Mouse (Mus musculus): ENCODE data around the gene Gtpbp3.

Gtpbp3 gene

DNA sequence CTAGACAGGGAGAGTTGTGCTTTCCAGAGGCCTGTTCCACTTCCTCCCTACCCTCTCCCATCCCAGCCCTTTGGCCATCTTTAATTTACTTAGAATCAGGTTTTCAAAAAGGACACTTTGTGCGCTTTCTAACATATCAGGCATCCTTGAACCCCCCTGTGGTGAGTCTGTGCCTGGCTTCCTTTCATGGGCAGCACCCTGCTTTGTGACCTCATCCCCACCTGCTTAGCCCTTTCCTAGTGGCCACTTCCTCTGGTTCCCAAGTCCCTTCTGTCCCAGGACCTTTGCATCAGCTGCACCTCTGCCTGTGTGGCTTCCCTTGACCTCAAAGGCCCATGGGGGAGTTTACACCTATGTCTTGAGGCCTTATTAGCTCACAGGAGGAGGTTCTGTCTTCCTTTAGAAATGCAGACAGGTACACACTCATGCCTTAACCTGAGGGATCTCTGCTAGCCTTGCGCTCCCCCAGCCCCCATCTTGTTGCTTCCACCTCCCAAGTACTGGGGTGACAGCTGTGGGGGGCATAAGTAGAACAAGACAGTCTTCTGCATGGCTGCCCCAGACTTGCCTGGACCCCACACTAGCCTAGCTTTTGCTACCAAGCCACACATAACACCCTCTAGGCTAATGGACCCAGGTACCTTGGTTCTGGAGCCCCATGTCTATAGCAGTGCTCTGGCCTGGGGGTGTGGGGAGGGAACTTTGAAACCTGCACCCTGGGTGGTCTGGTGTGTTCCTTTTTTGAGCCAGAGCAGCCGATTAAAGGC lies 17.6 kb upstream of the Gtpbp3 start:
- no peak for DNase-seq

DNA sequence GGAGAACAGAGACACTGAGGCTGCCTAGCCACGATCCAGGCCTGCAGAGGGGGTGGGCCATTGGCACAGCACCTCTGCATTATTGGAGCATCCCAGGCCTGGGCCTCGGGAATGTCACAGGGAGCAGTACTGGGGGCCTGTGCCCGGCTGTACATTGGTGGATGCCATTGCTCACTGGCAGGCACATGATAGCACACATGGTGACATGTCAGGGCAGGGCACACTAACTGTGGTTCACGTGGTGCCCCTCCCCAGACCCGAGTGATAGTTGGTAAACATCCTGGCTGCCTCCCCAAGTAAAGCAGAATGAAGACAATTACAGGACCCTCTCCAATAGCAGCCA lies 17.0 kb upstream of the Gtpbp3 start:
- DNase-seq = no peak

DNA sequence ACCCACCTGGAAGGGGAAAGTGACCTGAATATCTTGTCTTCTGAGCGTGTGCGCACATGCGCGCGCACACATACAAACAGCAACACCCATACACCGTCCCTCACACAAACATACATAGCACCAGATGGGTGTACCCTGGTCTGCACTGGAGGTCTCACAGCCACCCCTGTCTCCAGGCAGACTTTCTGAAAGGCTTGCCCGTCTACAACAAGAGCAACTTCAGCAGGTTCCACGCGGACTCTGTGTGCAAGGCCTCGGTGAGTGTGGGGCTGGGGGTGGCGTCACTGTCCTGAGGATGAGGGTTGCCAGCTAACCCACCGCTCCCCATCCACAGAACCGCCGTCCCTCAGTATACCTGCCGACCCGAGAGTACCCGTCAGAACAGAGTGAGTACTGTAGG lies 16.0 kb upstream of the Gtpbp3 start:
- DNase-seq = no peak

DNA sequence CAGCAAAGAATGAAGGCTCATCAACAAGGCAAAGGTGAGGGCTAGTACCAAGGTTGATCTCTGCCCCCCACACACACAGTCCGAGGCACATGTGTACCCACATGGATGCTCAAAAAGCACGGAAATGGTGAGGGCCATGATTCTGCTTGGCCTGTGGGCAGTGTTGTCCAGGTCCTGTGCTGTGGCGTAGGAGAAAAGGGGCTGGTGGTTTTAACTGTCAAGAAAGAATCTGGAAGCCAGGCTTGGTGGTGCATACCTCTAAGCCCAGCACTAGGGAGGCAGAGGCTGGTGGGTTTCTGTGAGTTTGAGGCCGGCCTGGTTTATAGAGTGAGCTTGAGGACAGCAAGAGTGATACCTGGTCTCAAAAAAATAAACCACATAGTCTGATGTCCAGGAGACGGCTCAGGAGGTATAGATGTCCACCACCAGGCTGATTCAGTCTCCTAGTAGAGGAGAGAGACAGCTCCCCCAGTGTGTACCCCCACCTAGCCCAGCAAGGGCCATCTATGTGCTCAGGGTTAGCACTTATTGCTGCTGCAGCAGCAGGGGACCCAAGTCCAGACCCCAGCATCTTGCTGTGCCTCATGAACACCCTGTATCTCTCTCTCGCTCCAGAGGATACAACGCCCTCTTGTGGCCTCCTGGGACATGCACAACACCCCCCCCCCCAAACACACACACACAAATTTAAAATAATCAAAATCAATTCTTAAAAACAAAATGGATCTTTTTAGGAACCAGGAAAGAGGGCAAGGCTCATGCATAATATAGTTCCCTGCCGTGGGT lies 15.1 kb upstream of the Gtpbp3 start:
- DNase-seq = no peak

DNA sequence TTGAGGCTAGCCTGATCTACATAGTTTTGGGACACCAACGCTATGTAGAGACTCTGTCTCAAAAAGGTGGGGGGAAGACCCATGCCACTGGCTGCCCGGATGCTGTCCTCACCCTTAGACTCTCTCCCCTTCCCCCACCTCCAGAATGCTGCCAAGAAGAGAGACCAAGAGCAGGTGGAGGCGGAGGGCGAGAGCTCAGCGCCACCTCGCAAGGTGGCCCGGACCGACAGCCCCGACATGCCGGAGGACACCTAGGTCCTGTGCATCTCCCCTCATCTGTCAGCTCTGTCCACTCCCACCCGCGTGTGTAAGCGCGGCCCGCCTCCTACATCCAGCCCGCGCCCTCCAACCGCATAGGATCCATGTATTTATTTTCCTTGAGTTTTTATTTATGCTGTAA lies 13.6 kb upstream of the Gtpbp3 start:
- no peak for DNase-seq

DNA sequence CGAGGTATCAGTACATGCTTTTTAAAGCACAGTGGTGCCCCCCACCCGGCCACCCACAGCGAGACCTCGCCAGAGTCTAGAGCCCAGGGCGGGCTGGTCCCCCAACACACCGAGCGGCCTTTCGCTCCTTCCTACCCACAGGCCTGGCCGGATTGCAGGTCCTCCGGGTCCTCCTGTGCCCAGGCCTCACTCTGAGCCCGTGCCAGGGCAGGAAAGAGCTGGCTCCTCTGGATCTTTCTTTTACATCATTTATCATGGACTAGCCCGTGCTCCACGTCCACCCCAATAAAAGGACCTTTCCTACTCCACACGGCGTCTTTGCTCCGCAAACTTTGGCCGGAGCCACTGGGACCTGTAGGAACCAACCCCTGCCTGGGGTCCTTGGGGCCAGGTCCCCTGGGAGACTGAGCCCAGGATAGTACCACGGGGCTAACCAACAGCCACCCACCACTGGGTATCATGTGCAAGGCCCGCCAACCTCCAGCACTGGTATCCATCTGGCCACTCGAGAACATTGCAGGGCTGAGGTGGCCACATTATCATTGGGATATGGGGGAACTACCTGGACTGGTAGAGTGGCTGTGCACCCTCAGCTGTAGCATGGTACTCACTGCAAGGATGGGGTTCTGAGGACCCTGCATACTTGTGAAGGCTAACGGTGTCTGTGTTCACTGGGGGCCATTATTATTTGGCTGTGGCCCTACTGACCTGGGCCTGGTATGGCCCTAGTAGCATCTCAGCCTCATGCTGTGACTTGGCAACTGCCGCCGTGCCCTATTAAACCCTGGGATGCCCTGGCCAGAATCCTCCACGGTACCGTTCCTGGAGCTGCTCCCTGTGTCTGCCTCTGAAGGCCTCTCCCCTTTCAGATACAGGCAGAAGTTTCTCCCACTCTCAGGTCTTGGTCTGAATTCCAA lies 12.9 kb upstream of the Gtpbp3 start:
- DNase-seq = no peak

DNA sequence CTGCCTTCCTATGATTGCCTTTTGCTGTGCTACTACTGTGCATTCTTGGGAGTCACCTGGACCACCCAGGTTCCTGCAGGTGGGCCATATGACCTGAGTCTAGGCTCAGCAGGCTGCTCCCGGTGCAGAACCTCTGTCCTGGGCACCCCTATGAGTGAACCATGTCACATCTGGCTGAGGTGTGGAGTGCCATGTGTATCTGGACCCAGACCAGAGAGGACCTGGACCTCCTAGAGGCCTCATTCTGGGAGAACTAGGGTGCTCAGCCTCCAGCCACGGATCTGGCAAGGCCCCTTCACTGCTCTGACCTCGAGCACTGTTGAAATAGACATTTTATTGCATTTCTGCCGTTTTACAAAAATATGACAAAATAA lies 12.2 kb upstream of the Gtpbp3 start:
- DNase-seq = no peak

DNA sequence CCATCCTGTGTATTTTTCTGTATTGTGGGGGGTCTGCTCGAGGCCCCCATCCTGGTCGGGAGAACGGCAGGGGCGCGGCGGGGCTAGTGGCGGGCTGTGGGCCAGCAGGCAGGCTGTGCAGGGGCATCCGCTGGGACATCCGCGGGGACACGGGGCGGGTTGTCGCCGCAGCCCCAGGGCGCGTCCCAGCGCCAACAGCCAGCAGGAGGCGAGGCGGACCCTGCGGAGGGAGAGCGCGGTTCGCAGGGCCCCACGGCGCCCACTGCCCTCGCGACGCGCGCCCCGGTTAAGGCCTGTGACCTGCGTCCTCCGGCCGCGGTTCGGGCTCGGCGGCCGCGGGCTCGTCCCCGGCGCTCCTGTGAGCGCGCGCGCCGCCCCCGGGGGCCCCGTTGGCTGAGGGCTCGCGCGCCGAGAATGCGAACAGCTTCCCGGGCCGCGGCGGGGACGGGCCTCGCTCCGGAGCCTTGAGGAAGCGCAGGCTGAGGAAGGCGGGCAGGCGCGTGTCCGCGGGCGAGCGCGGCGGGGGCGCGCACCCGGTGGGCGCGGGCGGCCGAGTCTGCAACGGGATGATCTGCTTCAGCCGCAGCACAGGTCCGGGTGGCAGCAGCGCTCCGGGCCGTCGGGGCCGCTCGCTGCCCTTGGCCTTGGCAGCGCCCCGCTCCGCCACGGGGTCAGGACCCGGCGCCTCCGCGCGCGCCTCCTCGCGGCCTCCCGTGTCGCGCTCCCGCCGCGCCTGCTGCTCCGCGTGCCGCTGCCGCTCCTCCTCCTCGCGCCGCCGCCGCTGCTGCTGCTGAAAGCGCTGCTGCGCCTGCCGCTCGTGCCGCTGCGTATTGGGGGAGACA lies 11.6 kb upstream of the Gtpbp3 start:
- DNase-seq = peak; percentile 79

DNA sequence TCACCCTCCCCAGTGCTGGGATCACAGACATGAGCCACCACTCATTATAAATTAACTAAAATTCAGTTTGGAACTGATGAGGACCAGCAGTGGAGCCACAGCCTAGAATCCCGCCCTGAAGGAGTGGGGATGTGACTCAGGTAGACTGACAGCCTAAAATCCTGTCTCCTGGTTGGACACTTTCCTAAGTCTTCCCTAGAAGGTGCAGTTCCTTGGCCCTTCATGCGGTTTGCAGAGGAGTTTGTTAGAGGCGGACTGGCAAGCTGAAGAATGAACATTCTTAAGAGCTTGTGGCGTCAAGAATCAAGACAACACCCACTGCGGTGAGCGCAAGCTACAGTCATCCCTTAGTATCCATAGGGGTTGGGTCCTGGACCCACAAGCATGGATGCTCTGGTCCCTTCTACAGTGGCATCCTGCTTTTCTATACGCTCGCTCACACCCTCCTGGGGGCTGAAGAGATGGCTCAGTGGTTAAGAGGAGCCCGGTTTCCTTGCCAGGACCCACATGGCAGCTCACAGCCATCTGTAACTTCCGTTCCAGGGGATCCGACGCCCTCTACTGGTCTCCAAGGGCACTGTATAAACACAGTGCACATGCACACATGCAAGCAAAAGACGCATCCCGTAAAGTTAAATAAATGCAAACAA lies 10.6 kb upstream of the Gtpbp3 start:
- no peak for DNase-seq

DNA sequence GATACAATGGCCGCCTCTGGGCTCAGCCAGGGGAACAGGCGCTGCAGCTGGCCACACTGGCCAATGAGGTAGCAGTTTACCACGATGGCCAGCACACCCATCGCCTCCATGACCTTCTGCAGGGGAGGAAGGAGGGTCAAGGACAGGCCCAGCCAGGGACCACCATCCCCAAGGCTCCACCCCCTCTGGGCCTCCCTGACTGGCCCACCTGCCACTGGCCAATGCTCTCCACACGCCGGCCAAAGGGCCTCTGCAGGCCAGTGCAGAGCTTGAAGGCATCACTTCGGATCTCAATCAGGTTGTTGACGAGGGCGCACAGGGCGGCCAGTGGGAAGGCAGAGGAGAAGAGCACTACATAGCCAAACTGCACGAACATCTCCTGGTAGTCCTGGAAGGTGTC lies 9.0 kb upstream of the Gtpbp3 start:
- no peak for DNase-seq

DNA sequence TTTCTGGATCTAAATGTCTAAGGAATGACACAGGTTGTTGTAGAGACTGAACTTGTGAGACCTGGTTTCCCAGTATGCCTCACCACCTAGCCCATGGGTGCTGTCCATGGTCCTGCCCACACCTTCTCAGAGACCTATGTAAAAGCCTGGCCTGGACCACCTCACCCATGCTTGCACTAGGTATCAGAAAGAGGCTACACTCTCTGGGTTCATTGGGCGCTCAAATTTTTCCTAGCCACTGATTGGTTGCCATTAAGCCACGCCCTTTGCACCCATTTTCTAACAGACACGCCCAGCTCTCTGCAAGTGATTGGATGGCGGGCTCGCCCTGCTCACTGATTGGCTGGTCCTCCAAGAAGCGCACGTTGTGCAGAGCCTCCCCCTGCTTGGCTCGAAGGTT lies 4.0 kb upstream of the Gtpbp3 start:
- peak; percentile 63 for DNase-seq

DNA sequence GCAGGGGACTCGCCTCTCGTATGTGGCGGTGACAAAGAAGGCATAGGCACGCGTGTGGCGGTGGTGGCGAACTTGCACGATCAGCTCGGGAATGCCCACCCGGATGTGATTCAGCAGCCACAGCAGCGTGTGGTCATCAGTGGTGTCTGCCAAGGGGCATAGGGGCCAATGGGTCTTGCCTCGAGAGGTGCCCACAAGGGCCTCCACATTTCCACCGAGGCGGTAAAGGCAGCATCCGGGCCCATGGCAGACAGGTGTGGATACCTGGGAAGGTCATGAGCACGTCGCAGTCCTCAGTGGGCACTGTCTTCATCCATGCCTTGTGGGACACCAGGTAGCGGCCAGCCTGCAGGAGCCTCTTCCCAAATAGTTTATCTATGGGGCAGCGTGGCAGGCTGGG lies 3.2 kb upstream of the Gtpbp3 start:
- no peak for DNase-seq

DNA sequence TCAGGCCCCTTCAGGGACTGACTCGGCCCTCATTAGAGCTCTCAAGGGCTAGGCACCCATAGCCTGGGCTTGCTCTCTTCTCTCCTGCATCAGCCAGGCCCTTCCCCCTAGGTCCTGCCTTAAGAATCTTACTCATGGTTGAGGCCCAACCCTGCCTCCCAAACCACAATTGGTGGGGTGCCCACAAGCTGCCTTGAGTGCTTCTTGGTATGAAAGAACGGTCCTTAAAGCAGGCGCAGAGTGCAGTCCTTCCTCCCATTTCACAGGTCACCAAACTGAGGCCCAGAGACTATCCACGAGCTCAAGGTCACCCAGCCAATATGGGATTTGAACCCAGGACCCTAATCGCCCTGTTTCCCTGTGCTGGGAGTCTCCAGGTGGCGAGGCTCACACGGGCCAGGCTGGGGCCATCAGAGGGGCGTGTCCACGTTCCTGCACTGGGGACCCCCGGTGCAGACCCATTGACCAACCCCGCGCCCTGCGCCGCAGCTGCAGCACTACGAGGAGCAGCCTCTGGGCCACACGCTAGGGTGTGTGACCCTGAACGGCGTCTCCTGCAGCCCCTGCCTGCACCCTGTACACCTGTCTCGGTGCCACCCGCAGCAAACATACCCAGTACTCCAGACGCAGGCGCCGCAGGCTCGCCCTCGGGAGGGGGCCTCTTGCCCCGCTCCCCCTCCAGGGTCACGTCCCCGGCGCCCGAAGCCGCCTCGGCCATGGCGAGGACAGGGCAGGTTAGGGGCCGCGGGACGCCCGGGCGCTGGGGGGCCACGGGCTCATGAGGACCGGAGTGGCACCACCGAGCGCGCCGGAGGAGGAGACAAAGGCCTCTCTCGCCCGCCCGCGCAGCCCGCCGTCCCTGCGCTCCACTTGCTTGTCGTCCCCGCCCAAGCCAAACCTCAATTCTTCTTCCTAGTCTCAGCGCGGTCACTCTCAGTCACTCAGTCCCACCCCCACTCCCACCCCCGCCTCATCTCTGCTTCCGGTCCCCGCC lies 2.5 kb upstream of the Gtpbp3 start, which contains the start of gene Ano8:
TSS of gene Ano8 (minus strand) at position 822 of the 994 bp plus-strand sequence.
- peak; percentile 84 for DNase-seq

DNA sequence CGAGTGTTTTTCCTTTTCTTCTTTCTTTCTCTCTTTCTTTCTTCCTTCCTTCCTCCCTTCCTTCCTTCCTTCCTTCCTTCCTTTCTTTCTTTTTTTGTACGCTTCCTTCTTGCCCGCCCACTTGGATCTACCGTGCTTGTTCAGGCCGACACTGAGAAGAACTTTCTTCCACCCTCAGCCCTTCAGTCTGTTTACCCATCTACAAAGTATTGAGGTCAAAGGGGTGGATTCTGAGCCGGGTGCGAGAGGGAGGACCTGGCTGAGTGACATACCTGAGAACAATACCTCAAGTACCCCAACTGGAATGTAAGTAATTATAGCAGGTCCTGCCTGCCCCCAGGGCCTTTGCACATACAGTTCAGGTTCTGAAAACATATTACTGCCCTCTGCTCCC lies 1.8 kb upstream of the Gtpbp3 start:
- DNase-seq = no peak

DNA sequence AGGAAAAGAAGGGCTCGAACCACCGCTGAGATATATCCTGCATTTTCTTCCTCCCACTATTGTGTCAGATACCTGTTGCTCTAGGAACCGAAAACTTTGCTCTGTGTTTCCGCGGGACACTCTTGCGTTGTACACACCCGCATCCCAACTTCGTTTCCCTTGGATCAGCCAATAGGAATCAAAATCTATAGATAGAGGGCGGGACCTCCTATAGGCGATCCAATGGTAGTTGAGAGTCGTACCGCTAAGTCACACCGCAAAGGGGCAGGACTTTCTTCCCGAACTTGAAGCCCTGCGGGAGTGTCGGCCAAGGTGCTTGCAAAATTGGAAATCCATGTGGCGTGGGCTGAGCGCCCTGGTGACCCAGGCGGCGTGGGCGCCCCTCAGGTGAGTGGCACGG lies 551 bp downstream of the Gtpbp3 start:
- peak; percentile 88 for DNase-seq

DNA sequence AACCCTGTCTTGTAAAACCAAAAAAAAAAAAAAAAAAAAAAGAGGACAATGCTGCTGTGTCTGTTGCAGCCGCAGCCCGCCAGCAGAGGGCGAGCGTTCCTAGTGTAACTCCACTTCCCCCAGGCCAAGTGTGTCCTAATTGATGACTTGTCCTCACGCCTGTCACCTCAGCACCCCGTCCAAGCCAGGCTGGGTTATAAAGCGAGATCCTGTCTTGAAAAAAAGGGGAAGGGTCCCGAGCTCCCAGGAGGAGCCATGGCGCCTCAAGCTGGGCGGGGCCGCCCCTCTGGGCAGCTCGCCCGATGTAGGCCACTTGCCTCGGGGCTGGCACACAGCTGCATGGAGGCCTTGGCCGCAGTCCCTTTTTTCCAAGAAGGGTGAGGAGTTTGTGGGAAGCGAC lies 7.1 kb downstream of the Gtpbp3 start:
- DNase-seq = peak; percentile 91

DNA sequence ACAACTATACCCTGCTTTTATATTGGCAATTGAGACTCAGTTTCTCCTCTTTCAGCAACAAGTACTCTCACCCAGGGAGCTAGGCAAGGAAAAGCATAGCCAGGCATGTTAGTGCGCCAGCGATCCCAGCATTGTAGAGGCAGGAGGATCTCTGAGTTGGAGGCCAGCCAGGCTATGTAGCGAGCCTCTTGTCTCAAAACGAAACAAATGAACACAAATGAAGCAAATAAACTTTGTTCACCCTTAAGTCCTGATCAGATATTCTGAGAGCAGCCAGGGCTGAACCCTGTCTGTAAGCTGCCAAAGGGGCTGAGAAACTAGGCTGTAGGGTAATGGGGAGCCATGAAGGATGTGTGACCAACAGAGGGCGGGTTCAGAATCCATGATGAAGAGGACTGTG lies 7.9 kb downstream of the Gtpbp3 start:
- peak; percentile 33 for DNase-seq

DNA sequence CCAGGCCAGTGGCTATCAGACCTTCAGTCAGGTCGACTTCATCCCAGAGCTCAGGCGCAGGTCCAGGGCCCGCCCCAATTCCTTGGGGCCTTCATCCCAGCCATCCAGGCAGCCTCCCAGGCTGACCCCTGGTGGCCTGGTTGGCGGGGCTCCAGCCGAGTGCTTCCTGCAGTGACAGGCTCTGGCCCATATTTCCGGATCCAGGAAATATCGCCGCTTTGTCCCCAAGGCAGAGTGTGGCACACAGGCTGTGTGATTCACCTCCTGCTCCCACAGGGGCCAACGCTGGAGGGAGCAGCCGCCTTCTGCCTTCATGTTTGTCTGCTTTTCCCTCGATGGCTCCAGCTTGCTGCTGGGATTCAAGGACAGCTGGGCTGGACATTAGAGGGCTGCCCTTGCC lies 8.6 kb downstream of the Gtpbp3 start:
- peak; percentile 94 for DNase-seq

DNA sequence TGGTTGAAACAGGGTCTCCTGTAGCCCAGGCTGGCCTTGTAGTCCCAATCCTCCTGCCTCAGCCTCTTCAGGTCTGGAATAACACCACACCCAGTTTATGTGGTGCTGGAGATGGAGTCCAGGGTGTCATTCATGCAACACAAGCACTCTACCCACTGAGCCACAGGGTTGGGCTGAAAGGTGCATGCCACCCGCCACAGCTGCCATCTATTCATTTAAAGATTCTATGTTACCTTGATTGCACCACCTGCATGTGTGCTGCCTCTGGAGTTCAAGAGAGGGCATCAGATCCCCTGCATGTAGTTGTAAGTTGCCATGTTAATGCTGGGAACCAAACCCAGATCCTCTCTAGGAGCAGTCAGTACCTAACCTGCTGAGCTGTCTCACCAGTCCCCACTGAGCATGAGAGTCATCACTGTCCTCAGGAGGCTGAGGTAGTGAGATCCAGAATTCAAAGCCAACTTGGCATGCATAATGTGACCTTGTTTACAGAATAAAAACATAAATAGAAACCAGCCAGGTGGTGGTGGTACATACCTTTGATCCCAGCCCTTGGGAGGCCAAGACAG lies 9.3 kb downstream of the Gtpbp3 start:
- DNase-seq = no peak

DNA sequence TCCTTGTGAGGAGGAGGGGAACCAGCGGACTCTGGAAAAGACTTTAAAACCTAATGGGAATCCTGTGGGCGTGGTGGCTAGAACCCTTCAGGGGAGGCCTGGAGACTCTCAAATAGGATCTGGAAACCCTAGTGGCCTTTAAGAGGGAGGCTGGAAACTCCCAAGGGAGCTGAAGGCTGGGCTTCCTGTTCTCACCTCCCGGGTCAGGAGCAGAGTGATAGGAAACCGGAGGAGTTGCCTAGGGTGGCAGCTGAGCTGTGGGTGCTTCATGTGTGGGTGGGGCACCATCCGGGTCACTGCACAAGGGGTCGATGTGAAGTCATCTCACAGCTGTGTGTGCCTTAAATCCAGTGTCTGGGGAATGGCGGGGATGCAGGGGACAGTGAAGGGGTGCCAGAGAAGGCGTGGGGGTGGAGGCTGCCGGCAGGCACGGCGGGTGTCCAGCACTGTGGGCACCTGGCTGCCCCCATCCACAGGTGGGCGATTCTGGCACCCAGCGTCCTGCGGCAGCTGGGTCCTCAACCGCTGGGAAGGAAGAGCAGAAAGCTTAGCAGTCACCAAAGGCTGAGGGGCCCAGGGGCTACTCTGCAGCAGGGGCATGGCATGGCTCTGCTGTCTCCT lies 10.1 kb downstream of the Gtpbp3 start:
- no peak for DNase-seq

Data from lung, postnatal 14 days (tissue).